Mouse (Mus musculus) brain, embryonic 14.5 days (tissue): ENCODE measurements around the gene Vwa7. TPM values are rescaled to one million over a fixed set of nuclear protein-coding genes. Genes with fewer than 3 reads are reported as not detected.

Experiments used
- DNase-seq: peaks from one replicate; pipeline ENCODE4 v3.0.0-alpha.2; 2011; ENCODE audit warnings: low read depth
- CTCF ChIP-seq: fragments of 200-500 bp; IDR thresholded peaks from 2 replicates; pipeline ENCODE4 v1.5.1; 2012; ENCODE audit warnings: inconsistent platforms, mild to moderate bottlenecking, moderate library complexity, borderline replicate concordance; ENCODE audit not compliant: insufficient read depth, insufficient read length; ENCODE audit errors: extremely low read depth
- POLR2A ChIP-seq: fragments of 200-500 bp; IDR thresholded peaks from 2 replicates; pipeline ENCODE4 v1.6.1; 2012; ENCODE audit warnings: mild to moderate bottlenecking, inconsistent platforms, borderline replicate concordance; ENCODE audit not compliant: poor library complexity, insufficient read depth, insufficient read length, severe bottlenecking; ENCODE audit errors: extremely low read depth
- polyA plus RNA-seq: library from polyadenylated mRNA; depleted of rRNA; stranded (reverse); fragments of >200 nt; gene quantifications from 2 replicates; pipeline ENCODE4 v1.2.3, GENCODE M21; 2012

Gene Vwa7
- polyA plus RNA-seq, 1 experiment: 0.49 TPM

DNA sequence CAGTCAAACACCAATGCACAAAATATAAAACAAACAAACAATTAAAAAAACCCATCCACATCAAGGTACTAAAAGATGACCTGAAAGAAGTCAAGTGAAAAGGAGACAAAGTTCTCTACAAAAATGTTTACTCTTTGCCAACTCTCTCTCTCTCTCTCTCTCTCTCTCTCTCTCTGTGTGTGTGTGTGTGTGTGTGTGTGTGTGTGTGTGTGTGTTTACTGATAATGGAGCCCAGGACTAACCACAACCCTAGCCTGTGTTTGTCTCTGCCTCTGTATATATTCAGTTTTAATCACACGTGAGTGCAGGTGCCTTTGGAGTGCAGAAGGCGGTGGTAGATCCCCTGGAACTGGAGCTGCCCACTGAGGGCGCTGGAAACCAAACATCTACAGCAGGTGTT is 40.7 kb downstream of the Vwa7 start:
- no peak for TF ChIP-seq CTCF
- no peak for TF ChIP-seq POLR2A
- no peak for DNase-seq

- TF ChIP-seq CTCF: no peak
- no peak for TF ChIP-seq POLR2A
- DNase-seq: no peak
These were observed 41.9 kb downstream of the Vwa7 start for GRCm38 (mm10) chr17:35058316-35058715.

DNA sequence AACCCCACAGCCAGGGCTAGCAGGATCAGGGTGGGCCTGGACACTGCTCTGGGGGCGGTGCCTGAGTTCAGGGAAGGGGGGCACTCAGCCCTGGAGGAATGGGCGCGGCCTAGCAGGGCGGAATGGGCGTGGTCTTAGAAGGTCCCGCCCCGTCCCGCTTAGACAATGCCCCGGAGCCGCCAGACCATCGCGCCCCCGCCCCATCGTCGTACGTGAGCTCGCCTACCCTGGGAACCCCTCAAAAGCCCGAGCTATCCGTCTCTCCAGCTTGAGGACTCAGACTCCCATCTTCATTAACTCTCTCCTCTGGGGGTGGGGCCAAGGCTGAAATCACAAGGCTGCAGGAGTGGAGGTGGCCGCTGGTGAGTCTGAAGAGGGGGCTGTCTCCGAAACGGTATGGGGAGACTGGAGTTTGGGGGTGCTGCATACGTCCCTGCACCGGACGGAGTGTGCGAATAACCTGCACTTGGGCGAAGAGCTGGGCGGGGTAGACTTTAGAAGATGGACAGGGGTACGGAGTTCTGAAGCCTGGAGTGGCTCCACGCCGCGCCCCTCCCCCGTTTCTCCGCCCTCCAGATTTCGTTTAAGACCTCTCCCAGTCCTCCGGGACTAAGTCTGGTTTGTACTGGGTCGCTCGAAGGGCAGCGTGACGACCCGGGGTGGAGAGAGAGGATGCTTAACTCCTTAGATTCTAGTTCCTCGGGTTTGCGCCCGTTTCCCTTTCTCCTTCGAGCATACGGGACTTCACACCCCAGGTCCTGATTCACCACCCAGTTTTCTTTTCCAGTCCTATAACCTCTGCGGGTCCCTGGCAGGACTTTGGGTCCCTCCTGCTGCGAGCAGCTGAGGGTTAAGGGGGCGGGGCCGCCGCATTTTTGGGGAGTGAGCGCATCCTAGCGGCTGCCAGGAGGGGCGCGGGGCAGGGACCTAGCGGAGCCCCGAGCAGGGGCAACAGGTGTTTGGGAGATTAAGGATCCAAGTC is 42.8 kb downstream of the Vwa7 start, which contains the start of gene Ddah2:
TSS of gene Ddah2 (plus strand) at position 125 of the 982 bp plus-strand sequence.
- TF ChIP-seq POLR2A (peak; percentile 33; the same call in 1 of the 2 replicates), CTCF (peak; percentile 74)
- peak; percentile 97 for DNase-seq

GRCm38 (mm10) chr17:35060071-35060470 is 43.7 kb downstream of the Vwa7 start:
- TF ChIP-seq CTCF (no peak), POLR2A (no peak)
- no peak for DNase-seq

GRCm38 (mm10) chr17:35060737-35061297 is 44.4 kb downstream of the Vwa7 start:
- no peak for DNase-seq
- TF ChIP-seq CTCF (no peak), POLR2A (no peak)

DNA sequence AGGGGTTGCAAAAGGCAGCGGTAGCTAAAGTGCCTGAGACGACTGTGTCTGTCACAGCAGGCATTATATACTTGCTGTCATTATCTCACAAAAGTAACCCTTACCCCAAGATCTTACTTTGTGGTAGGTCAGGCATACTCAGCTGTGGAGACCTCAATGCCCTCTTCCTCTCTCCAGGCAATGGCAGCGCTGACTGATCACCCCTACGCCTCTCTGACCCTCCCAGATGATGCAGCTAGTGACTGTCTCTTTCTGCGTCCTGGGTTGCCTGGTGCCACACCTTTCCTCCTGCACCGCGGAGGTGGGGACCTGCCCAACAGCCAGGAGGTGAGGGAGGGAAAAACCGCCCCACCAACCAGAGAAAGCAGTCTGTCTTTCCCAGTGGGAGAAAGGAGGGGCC is 44.9 kb downstream of the Vwa7 start:
- no peak for DNase-seq
- TF ChIP-seq POLR2A: no peak
- no peak for TF ChIP-seq CTCF

- no peak for DNase-seq
- no peak for TF ChIP-seq POLR2A
- no peak for TF ChIP-seq CTCF
These were observed 47.1 kb downstream of the Vwa7 start for GRCm38 (mm10) chr17:35063466-35063865.

DNA sequence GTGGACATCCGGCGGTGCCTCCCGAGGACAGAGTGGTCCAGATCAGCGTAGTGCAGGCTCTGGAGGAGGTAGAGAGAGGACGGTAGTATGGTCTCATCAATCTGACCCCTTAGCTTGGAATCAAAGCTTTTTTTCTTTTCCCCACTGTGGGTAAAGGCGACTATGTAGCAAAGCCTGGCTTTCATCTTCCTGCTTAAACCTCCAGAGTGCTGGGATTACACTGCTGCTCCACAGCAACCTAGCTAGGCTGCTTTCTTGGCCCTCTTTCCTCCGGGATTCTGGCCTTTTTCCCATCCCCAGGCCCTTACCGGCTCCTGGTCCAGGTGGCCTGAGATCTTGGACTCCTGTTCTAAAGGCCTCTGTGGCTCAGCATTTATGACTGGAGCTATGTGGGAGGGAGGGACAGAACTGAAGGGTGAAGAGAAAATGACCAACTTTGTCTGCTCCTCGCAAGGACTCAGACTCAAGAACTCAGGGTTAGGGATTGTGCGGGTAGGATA is 48.0 kb downstream of the Vwa7 start:
- DNase-seq: no peak
- no peak for TF ChIP-seq CTCF
- TF ChIP-seq POLR2A: no peak

DNA sequence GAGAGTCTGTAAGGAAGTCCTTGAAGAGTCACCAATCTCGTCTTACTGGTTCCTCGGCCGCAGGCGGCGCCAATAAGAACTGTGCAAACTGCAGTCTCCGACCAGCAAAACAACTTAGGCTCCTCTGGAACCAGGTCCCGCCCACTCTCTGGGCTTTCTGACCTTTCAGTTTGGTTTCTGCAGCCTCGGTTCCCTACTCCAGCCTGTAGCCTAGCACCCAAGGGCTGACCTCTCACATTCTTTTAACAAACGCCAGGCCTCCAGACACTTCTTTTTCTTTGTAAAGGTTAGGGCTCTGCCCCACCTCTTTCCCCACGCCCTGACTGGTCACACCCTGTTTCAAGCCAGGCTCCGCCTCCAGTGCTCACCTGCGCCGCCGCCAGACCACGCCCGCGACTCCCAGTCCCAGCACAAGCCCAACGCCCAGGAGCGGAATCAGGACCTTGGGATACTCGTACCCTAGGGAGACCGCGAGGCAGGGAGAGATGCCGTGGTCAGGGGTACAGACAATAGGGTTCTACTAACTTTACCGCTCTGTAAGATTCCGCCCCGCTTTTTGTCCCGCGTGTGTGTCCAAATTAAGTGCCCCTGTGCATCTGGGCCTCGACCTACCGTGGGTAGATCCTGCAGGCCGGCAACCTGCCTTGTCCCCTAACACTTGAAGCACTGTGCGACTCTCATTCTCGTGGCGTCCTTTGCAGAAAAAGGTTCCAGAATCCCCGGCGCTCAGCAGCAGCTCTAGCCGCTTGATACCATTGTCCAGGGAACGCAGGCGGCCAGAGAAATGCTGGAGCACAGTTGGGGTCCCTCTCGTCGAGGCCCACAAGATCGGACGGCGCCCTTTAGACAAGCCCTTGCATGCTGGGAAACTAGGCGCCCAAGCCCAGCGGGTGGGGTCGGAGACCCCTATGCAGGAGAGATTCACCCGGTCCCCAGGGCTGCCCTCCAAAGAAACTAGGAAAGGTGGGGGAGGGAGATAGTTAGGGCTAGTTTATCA is 48.9 kb downstream of the Vwa7 start, which contains the start of gene Ly6g6c:
TSS of gene Ly6g6c (plus strand) at position 438 of the 997 bp plus-strand sequence.
- no peak for TF ChIP-seq CTCF
- TF ChIP-seq POLR2A: no peak
- DNase-seq: no peak

DNA sequence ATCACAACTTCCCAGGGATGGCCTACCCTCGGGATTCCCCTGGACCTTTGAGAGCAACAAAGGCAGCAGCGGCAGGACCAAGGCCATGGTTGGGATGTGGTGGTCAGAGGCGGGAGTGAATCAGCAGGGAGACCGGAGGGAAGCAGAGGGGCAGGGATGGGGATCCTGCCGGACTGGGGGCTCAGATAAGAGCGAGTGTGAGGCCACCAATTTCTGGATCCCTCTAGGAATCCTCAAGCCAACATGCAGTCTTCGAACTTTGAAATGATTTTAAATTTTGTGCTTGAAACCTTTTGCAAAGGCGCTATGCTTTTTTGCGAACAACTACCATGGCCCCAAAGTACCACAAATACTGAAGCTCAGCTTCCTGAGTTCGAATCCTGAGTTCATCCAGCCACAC is 49.7 kb downstream of the Vwa7 start, which contains the start of gene Mpig6b:
TSS of gene Mpig6b (minus strand) at position 101 of the 400 bp plus-strand sequence.
- TF ChIP-seq CTCF: no peak
- TF ChIP-seq POLR2A: no peak
- no peak for DNase-seq
